8 mouse cellular contexts compared by ENCODE assay signal in the genomic region with DNA sequence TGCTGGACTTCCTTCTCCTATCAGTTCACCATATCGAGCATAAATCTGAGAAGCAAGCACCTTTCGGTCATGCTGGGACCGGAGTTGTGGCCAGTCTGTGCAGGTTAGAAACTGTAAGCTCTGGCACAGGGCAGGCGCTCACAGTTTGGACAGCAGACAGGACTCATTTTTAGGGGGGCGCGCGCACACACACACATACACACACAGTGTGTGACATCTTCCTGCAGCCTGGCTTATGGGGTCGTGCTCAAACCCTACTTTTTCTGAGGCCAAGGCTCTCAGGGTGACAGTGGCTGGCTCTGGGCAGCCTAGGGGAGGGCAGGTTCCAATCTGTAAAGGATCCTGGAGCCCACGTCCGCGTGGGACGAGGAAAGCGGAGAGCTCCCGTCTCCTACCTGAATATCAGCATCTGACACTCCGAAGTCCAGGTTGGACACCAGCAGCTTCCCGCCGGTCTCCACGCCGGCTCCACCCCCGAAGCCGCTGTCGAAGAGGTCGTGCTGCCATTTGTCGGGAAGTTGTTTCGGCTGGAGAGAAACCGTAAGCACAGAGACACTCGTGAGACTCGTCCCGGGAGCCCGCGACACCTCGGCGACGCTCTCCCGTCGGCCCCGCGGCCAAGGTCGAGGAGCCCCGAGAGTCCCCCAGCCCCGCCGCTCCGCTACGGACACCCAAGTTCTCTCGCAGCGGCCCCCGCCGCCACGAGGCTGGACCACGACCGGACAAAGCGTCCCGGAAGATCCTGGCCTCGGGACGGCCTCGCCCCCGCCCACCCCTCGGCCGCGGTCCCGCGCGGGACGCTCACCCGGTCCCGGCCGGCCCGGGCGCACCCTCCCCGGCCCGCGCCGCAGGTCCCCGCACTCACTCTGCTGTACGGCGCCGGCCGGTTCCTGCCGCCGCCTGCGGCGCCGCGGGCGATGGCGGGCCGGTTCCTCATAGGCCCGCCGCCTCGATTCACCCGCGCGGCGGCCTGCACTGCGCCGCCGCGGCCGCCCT. TPM values are rescaled to one million over a fixed set of nuclear protein-coding genes. Genes with fewer than 3 reads are reported as not detected.
DNase-seq lines count a peak whose midpoint lies in the region; ATAC-seq and TF ChIP-seq lines count a peak whose summit lies in the region.

No protein-coding gene starts in this region.

- H3K4me1 ChIP-seq in hindbrain, embryonic 14.5 days (replicated peaks; ENCODE audit: control insufficient read depth, insufficient read depth, low read length): peaks cover 21% of the 10 kb centered on the region
- peaks cover 30% of the 10 kb centered on the region for H3K4me1 ChIP-seq in liver, postnatal 0 days (ENCODE audit: insufficient read depth)

- H3K36me3 ChIP-seq in hindbrain, embryonic 14.5 days (replicated peaks; ENCODE audit: control insufficient read depth, insufficient read depth): peaks cover 68% of the 10 kb centered on the region
- peaks cover 52% of the 10 kb centered on the region for H3K36me3 ChIP-seq in liver, postnatal 0 days (replicated peaks; ENCODE audit: insufficient read depth, low read length)

- H3K9ac ChIP-seq in hindbrain, embryonic 14.5 days: peak overlapping the region; percentile 98
- peak overlapping the region; percentile 97 for H3K9ac ChIP-seq in liver, postnatal 0 days (replicated peaks)

- H3K9me3 ChIP-seq in hindbrain, embryonic 14.5 days (ENCODE audit: control insufficient read depth, low read length): no peaks in the 10 kb centered on the region
- H3K9me3 ChIP-seq in liver, postnatal 0 days (ENCODE audit: low read length): no peaks in the 10 kb centered on the region

- WGBS in hindbrain, embryonic 14.5 days: 5% methylated on average over 95 of the region's 99 CpGs
- WGBS in liver, postnatal 0 days (ENCODE audit: insufficient replicate concordance): 4% methylated on average over 73 of the region's 99 CpGs

- H3K4me3 ChIP-seq in hindbrain, embryonic 14.5 days (replicated peaks; ENCODE audit: low read length): peak overlapping the region; percentile 96
- peak overlapping the region; percentile 93 for H3K4me3 ChIP-seq in liver, postnatal 0 days (ENCODE audit: low read depth, low read length)

- no peak for TF ChIP-seq CTCF in liver, postnatal 0 days (IDR thresholded peaks at IDR 0.05; ENCODE audit: low read depth)

- peak; percentile 45 to 67 for DNase-seq in adrenal gland, adult (ENCODE audit: inconsistent age in 2 of 2, low spot score in 1 of 2)
- DNase-seq in adrenal gland, adult 8-10 months: no peak
- peak; percentile 50 for DNase-seq in thymus, postnatal 14 days
- DNase-seq in thymus, adult 18-20 months: no peak
- no peak for DNase-seq in hindbrain, embryonic 14.5 days (ENCODE audit: low spot score)
- DNase-seq in liver, postnatal 0 days: peak; percentile 58
- peak; percentile 32 for DNase-seq in yolk sac, embryonic 10.5 days (ENCODE audit: low spot score)
- DNase-seq in right cerebral cortex, postnatal 36 days (ENCODE audit: low spot score in 2 of 2): no peak

- ATAC-seq in hindbrain, embryonic 14.5 days (ENCODE audit: low FRiP score): peak; percentile 57; the same call in 1 of the 2 replicates
- peak; percentile 47 for ATAC-seq in liver, postnatal 0 days

- no peaks in the 10 kb centered on the region for H3K27me3 ChIP-seq in hindbrain, embryonic 14.5 days (ENCODE audit: control insufficient read depth, insufficient read depth, low read length)
- no peaks in the 10 kb centered on the region for H3K27me3 ChIP-seq in liver, postnatal 0 days (ENCODE audit: insufficient read depth, low read length)

- peak overlapping the region; percentile 91 for H3K27ac ChIP-seq in hindbrain, embryonic 14.5 days
- peak overlapping the region; percentile 95 for H3K27ac ChIP-seq in liver, postnatal 0 days (ENCODE audit: low read depth)

- H3K4me2 ChIP-seq in hindbrain, embryonic 14.5 days (replicated peaks): peak overlapping the region; percentile 88
- H3K4me2 ChIP-seq in liver, postnatal 0 days (ENCODE audit: low read depth, low read length): peak overlapping the region; percentile 82

- TF ChIP-seq EP300 in liver, postnatal 0 days (IDR thresholded peaks at IDR 0.05; ENCODE audit: low read depth): no peak

RNA-seq across cellular contexts. Expression of gene Alyref, which starts 0.6 kb away (rescaled TPM):
- total RNA-seq in adrenal gland, adult 8-10 months (2022): 100 to 1,000 TPM in 1 of 4 experiments, 10 to 100 TPM in 3; 52.1 to 102 (median 72.7) TPM
- polyA plus RNA-seq in hindbrain, embryonic 14.5 days (2014; fragmentation: Nextera tagmentation; extraction: Ambion mirVana): 237 and 252 TPM in 2 replicates
- 162 and 168 TPM in 2 replicates for polyA plus RNA-seq in liver, postnatal 0 days (2015; fragmentation: Nextera tagmentation; extraction: Ambion mirVana)

RNA-seq across cellular contexts. Expression of gene Anapc11, which starts 0.7 kb away (rescaled TPM):
- total RNA-seq in adrenal gland, adult 8-10 months (2022): 100 to 1,000 TPM in 2 of 4 experiments, 10 to 100 TPM in 2; 90.3 to 112 (median 98.6) TPM
- polyA plus RNA-seq in hindbrain, embryonic 14.5 days (2014; fragmentation: Nextera tagmentation; extraction: Ambion mirVana): 227 and 229 TPM in 2 replicates
- polyA plus RNA-seq in liver, postnatal 0 days (2015; fragmentation: Nextera tagmentation; extraction: Ambion mirVana): 46.1 and 47.5 TPM in 2 replicates

RNA-seq across cellular contexts. Expression of gene Npb, which starts 10.7 kb away (rescaled TPM):
- 1 to 10 TPM in 2 of 4 experiments, not detected in 2; 1.3 to 2.1 TPM for total RNA-seq in adrenal gland, adult 8-10 months (2022)
- 0.83 and 1.5 TPM in 2 replicates for polyA plus RNA-seq in hindbrain, embryonic 14.5 days (2014; fragmentation: Nextera tagmentation; extraction: Ambion mirVana)
- 20.9 and 22.2 TPM in 2 replicates for polyA plus RNA-seq in liver, postnatal 0 days (2015; fragmentation: Nextera tagmentation; extraction: Ambion mirVana)

RNA-seq across cellular contexts. Expression of gene Arhgdia, which starts 16.1 kb away (rescaled TPM):
- 100 to 1,000 TPM; 356 to 389 (median 365) TPM for total RNA-seq in adrenal gland, adult 8-10 months (2022)
- 435 and 490 TPM in 2 replicates for polyA plus RNA-seq in hindbrain, embryonic 14.5 days (2014; fragmentation: Nextera tagmentation; extraction: Ambion mirVana)
- 148 and 156 TPM in 2 replicates for polyA plus RNA-seq in liver, postnatal 0 days (2015; fragmentation: Nextera tagmentation; extraction: Ambion mirVana)

RNA-seq across cellular contexts. Expression of gene Pcyt2, which starts 20.2 kb away (rescaled TPM):
- 100 to 1,000 TPM; 201 to 310 (median 259) TPM for total RNA-seq in adrenal gland, adult 8-10 months (2022)
- 173 and 181 TPM in 2 replicates for polyA plus RNA-seq in hindbrain, embryonic 14.5 days (2014; fragmentation: Nextera tagmentation; extraction: Ambion mirVana)
- 217 and 222 TPM in 2 replicates for polyA plus RNA-seq in liver, postnatal 0 days (2015; fragmentation: Nextera tagmentation; extraction: Ambion mirVana)

Comparison
In these comparisons a context has a peak if more than half of its experiments do, and no peak if none do; other contexts are left out.
1. DNase-seq: peak in adrenal gland, adult (2 of 2), thymus, postnatal 14 days (single experiment), liver, postnatal 0 days (single experiment) and yolk sac, embryonic 10.5 days (single experiment); none in adrenal gland, adult 8-10 months (single experiment), thymus, adult 18-20 months (0 of 2), hindbrain, embryonic 14.5 days (single experiment) and right cerebral cortex, postnatal 36 days (0 of 2).